Mouse (Mus musculus) olfactory bulb, adult 2 months (tissue): ENCODE data around the gene Gcnt3. TPM values are rescaled to one million over a fixed set of nuclear protein-coding genes. Genes with fewer than 3 reads are reported as not detected.

Experiments
- H3K27ac ChIP-seq: fragments of 200-500 bp; 2 replicates; pipeline ENCODE4 v1.5.1; 2012; ENCODE audit warnings: low read depth, low read length; ENCODE audit not compliant: insufficient read depth
- H3K4me1 ChIP-seq: fragments of 200-500 bp; 2 replicates; pipeline ENCODE4 v1.6.1; 2012; ENCODE audit warnings: low read length; ENCODE audit not compliant: control insufficient read depth, insufficient read depth
- H3K4me3 ChIP-seq: fragments of 200-500 bp; 2 replicates; pipeline ENCODE4 v1.5.1; 2012; ENCODE audit warnings: mild to moderate bottlenecking, low read depth, low read length, moderate library complexity; ENCODE audit not compliant: insufficient read depth
- CTCF ChIP-seq: fragments of 200-500 bp; IDR thresholded peaks from 2 replicates; pipeline ENCODE4 v1.5.1; 2012; ENCODE audit warnings: low read depth, mild to moderate bottlenecking, low read length, moderate library complexity; ENCODE audit not compliant: insufficient read depth
- POLR2A ChIP-seq: fragments of 200-500 bp; IDR thresholded peaks from 2 replicates; pipeline ENCODE4 v1.6.1; 2012; ENCODE audit warnings: mild to moderate bottlenecking, low read depth, low read length, moderate library complexity; ENCODE audit not compliant: insufficient read depth
- WGBS: fragments of 180-500 bp; shearing (Covaris S2); methylation state at CpG from one replicate; pipeline ENCODE4 v1.1.7; 2018; 5-methylcytosine and 5-hydroxymethylcytosine counted together
- polyA plus RNA-seq: library from polyadenylated mRNA; stranded (reverse); fragments of >200 nt; gene quantifications from 2 replicates; pipeline ENCODE4 v1.2.4, GENCODE M21; 2012; ENCODE audit warnings: low replicate concordance; ENCODE audit not compliant: missing spikeins, insufficient read depth, insufficient read length

Gene Gcnt3
- polyA plus RNA-seq, 1 experiment = not detected

DNA sequence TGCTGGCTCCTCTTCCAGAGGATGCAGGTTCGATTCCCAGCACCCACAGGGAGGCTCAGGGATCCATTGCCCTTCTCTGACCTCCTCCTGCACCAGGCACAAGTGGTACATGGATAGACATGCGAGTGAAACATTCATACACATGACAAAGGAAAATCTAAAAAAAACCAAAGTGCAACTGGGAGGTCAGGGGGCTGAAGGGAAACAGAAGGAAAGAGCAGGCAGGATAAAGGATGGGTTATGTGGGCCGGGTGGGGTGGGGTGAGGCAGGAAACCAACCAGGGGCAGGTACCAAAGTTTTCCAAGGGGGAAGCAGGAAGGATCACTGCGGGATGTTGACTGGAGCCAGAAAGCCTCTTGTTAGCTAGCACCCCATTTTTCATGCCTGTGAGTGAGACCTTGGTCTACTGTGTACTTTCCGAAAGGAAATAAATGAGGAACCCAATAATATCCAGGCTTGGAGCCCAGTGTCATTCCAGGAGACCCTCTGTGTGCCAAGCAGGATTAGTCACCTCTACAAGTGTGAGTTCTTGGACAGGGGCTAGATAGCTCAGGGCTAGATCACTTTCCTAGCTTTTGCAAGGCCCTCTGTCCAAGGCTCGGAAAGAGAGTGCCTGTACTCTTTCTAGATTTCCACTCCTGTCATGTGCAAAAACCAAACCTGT, 11.0 kb upstream of the Gcnt3 start:
- Histone ChIP-seq H3K4me3 (no peak overlapping the region), H3K27ac (no peak overlapping the region), H3K4me1 (no peaks in the 10 kb centered on the region)
- no peak for TF ChIP-seq CTCF
- no peak for TF ChIP-seq POLR2A
- WGBS = 69% methylated on average over 6 of the region's 6 CpGs

DNA sequence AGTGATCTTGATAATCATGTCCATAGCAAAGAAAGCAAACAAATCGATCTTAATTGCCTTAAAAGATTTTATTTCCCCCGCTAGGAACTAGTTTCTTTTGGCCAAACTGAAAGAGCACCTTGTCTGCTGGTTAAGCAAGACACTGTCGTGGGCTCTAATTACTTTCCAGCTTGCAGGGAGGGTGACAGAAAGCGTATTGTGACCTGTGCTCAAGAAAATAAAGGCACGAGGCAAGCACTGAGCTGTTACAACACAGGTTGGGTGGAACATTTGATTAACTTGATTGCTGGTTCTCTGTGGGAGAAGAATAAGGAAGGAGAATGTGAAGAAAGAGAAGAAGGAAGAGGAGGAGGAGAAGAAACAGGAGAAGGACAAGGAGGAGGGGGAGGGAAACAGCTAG, 10.4 kb upstream of the Gcnt3 start:
- TF ChIP-seq POLR2A (no peak), CTCF (no peak)
- no peak overlapping the region for H3K27ac ChIP-seq
- WGBS = 56% methylated on average over 5 of the region's 5 CpGs
- H3K4me3 ChIP-seq = no peak overlapping the region
- no peaks in the 10 kb centered on the region for H3K4me1 ChIP-seq

DNA sequence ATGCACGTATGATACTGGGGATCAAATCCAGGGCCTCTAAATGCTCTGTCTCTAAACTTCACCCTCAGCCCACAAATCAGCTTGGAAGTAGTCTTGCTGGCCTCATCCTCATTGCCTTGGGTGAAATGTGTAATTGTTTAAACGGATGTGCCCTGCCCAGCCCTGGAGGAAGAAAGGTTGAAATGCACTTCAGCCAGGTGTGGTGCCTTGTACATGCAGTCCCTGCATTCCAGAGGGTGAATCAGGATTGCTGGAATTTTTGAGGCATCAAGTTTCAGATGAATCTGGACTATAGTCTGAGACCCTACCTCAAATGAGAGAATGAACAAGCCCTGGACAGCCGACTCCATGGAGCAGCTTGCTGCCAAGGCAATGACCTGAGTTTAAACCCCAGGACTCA, 10.0 kb upstream of the Gcnt3 start:
- Histone ChIP-seq H3K27ac (no peak overlapping the region), H3K4me1 (no peaks in the 10 kb centered on the region), H3K4me3 (no peak overlapping the region)
- no peak for TF ChIP-seq CTCF
- WGBS = 70% methylated on average over 3 of the region's 3 CpGs

DNA sequence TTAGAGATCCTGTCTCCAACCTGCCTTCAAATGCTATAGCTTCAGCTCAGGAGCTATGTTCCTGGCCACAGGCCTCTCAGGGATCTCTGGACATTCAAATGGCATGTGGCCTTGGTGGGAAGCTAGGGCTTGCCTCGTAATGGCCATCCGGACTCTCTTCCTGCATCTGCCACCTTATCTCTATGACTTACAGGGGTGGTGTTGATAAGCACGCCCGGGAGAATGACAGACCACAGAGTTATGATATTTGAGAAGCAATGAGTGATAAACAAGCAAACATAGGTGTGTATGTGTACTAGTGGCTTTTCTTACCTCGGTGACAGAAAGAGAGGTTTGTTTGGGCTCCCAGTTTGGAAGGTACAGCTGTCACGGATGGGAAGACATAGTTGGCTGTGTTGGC, 8.4 kb upstream of the Gcnt3 start:
- H3K4me1 ChIP-seq = no peaks in the 10 kb centered on the region
- WGBS = 96% methylated on average over 6 of the region's 6 CpGs
- no peak overlapping the region for H3K27ac ChIP-seq
- TF ChIP-seq CTCF (no peak), POLR2A (no peak)
- no peak overlapping the region for H3K4me3 ChIP-seq

DNA sequence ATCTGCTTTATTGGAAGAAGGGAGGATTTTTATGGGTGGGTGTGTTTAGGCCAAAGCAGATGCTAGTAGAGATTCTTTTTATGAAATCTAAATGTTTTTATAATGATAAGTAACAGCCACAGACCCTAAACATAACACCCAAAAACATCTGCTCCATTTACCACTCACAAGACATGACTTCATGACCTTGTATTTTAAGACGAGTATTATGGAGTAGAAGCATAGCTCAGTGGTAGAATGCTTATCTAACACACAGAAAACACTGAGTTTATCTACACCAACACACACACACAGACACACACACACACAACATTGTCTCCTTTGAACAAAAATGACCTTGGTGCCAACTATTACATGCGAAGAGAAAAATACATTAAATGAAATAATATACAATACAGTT, 7.0 kb upstream of the Gcnt3 start:
- Histone ChIP-seq H3K4me3 (no peak overlapping the region), H3K27ac (no peak overlapping the region), H3K4me1 (no peaks in the 10 kb centered on the region)
- TF ChIP-seq POLR2A (no peak), CTCF (no peak)
- WGBS = 87% methylated on average over 2 of the region's 2 CpGs

DNA sequence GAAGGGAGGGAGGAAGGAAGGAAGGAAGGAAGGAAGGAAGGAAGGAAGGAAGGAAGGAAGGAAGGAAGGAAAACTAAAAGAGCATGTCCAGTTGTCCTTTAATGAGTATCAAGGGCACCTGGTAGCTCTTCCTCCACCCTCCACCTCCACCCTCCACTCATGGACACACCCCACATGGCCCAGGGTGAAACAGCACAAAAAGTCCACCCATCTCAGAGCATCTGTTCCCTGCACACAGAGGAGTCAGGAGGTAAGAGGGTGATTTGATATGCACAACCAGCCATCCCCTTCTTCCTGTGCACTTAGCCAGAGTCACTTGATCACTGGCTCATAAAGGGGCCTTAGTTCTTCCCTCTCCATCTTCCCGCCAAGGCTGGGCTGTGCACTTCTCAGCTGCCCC, 5.0 kb upstream of the Gcnt3 start:
- no peak overlapping the region for H3K27ac ChIP-seq
- 57% methylated on average over 1 of the region's 1 CpGs for WGBS
- TF ChIP-seq CTCF (no peak), POLR2A (no peak)
- H3K4me1 ChIP-seq = no peaks in the 10 kb centered on the region
- H3K4me3 ChIP-seq = no peak overlapping the region

DNA sequence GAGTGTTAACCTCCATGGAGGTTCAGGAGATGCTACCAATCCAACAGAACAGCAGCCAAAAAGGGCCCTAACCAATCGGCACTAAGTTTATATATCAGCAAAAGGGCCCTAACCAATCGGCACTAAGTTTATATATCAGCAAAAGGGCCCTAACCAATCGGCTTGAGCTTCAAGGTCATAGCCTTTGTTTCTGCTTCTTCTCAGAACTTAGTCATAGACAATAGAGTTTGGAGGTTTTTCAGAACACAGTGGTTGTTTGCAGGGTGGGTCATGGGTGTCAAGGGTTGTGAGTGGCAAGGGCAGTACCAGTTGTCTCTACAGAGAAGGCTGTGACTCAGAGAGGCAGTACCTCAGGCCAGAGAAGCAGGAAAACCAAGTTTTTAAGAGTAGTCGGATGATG, 4.2 kb upstream of the Gcnt3 start:
- H3K27ac ChIP-seq = no peak overlapping the region
- no peaks in the 10 kb centered on the region for H3K4me1 ChIP-seq
- TF ChIP-seq POLR2A = no peak
- no peak for TF ChIP-seq CTCF
- 91% methylated on average over 4 of the region's 4 CpGs for WGBS
- H3K4me3 ChIP-seq = no peak overlapping the region

DNA sequence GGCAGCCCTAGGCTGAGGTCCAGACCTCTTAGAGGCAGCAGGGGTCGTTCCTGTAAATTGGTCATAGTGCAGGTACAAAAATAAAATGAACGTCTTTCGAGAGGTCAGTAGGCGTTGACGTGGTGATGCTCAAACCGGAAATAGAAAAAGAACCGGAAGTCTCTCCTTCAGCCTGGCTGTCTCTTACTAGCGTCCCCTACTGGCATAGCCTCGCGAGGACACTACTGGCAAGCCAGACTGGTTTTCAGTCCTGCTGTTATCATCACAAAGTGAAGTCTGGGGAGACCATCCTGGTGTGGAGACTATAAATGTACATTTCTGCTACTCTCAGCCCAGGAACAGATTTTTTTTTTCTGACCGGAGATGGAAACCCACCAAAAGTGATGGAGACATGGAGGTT, 2.7 kb upstream of the Gcnt3 start:
- Histone ChIP-seq H3K27ac (no peak overlapping the region), H3K4me1 (no peaks in the 10 kb centered on the region), H3K4me3 (no peak overlapping the region)
- WGBS = 90% methylated on average over 11 of the region's 11 CpGs
- TF ChIP-seq CTCF (no peak), POLR2A (no peak)

DNA sequence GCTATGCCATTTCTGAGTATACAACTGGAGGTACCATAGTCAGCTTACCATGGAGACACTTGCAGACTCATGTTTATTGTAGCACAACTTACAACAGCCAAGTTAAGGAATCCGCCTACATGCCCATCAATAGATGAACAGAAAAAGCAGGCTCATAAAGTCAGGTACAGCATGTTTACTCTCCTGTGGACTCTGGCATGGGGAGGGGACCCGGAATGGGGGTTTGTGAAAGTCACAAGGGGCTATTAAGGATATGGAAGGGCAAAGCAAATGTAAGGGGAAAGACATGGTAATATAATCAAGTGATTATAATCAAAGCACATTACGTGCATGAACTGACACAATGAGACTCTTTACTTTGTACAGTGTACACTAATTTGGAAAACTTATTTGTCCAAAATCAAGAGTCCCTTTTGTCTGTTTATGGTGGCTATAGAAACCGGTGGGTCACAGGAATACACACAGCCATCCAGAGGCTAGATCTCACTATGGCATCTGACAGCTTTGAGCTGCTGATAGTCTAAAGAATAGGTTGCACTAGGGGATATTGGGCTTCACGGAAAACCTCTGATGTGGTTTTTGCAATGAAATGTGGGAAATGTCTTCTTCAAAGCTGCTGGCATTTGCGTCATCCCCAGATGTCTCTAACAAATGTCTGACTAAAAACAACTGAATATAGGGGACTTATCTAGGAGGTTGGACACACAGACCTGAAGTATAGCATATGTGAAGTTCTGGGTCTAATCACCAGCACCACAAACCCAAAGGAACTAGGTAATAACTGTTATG, 1.9 kb upstream of the Gcnt3 start:
- TF ChIP-seq POLR2A (no peak), CTCF (no peak)
- H3K4me3 ChIP-seq = no peak overlapping the region
- 72% methylated on average over 6 of the region's 6 CpGs for WGBS
- H3K4me1 ChIP-seq = no peaks in the 10 kb centered on the region
- H3K27ac ChIP-seq = no peak overlapping the region

DNA sequence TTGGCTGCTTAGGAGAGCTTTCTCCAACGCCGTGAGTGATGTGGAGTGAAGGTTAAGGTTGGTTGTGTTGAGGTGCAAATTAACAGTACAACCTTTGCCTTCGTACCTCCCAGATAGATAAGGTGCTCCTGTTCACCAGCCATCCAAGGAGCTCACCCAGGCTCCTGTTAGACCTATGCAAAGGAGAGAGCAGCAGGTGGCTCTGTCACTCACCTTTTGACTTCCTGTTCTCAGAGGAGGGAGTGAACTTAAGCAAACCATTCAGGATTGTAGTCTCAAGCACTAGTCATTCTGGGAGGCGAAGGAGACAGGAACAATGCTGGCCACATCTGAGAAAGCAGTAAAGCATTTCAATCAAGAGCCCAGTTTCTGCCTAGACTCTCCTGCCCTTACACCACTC, 1.2 kb downstream of the Gcnt3 start:
- 84% methylated on average over 4 of the region's 4 CpGs for WGBS
- Histone ChIP-seq H3K27ac (no peak overlapping the region), H3K4me3 (no peak overlapping the region), H3K4me1 (no peaks in the 10 kb centered on the region)
- no peak for TF ChIP-seq POLR2A
- no peak for TF ChIP-seq CTCF
